Mouse (Mus musculus) right cerebral cortex, postnatal 14 days (tissue): Measurements from ENCODE around the gene Dhtkd1.
"Not testable (repeated sequence)": the region's sequence is repeated elsewhere in the genome, so short reads cannot be mapped to it uniquely, and the experiment has no call there.

Experiments used
- DNase-seq: peaks from one replicate; pipeline ENCODE4 v3.0.0; 2022

Dhtkd1 gene

GRCm38 (mm10) chr2:5942416-5943032 is at the start of gene Dhtkd1:
Gene Dhtkd1 (minus strand): TSS chr2:5942792.
- peak; percentile 65 for DNase-seq

GRCm38 (mm10) chr2:5977532-5977931 is 34.9 kb upstream of the Dhtkd1 start:
- no peak for DNase-seq

GRCm38 (mm10) chr2:5970629-5971028 is 28.0 kb upstream of the Dhtkd1 start:
- not testable (repeated sequence) for DNase-seq

- DNase-seq = no peak
Observed at GRCm38 (mm10) chr2:5965972-5966371, 23.4 kb upstream of the Dhtkd1 start.

GRCm38 (mm10) chr2:5963729-5964128 is 21.1 kb upstream of the Dhtkd1 start:
- DNase-seq = not testable (repeated sequence)

GRCm38 (mm10) chr2:5962265-5962664 is 19.7 kb upstream of the Dhtkd1 start:
- DNase-seq = no peak

GRCm38 (mm10) chr2:5957705-5958104 is 15.1 kb upstream of the Dhtkd1 start:
- DNase-seq = no peak

GRCm38 (mm10) chr2:5951621-5952211 is 9.1 kb upstream of the Dhtkd1 start:
- peak; percentile 46 for DNase-seq

- DNase-seq = peak; percentile 97
Observed at GRCm38 (mm10) chr2:5950766-5951595, 8.4 kb upstream of the Dhtkd1 start, which contains the start of gene Upf2. Gene Upf2 (plus strand): TSS chr2:5951469.

- DNase-seq = no peak
Observed at GRCm38 (mm10) chr2:5950305-5950704, 7.7 kb upstream of the Dhtkd1 start.

- not testable (repeated sequence) for DNase-seq
Observed at GRCm38 (mm10) chr2:5949821-5950220, 7.2 kb upstream of the Dhtkd1 start.

GRCm38 (mm10) chr2:5948964-5949363 is 6.4 kb upstream of the Dhtkd1 start:
- DNase-seq = no peak

GRCm38 (mm10) chr2:5946876-5947275 is 4.3 kb upstream of the Dhtkd1 start:
- DNase-seq = no peak

- DNase-seq = no peak
Observed at GRCm38 (mm10) chr2:5945629-5946028, 3.0 kb upstream of the Dhtkd1 start.

GRCm38 (mm10) chr2:5943071-5943470 is 479 bp upstream of the Dhtkd1 start:
- DNase-seq = no peak

GRCm38 (mm10) chr2:5941861-5942415 is 654 bp downstream of the Dhtkd1 start:
- no peak for DNase-seq

- peak; percentile 15 for DNase-seq
Observed at GRCm38 (mm10) chr2:5940936-5941335, 1.7 kb downstream of the Dhtkd1 start.

GRCm38 (mm10) chr2:5939911-5940310 is 2.7 kb downstream of the Dhtkd1 start:
- DNase-seq = no peak

GRCm38 (mm10) chr2:5939319-5939718 is 3.3 kb downstream of the Dhtkd1 start:
- no peak for DNase-seq

GRCm38 (mm10) chr2:5936550-5936949 is 6.0 kb downstream of the Dhtkd1 start:
- DNase-seq = no peak

- no peak for DNase-seq
Observed at GRCm38 (mm10) chr2:5936068-5936467, 6.5 kb downstream of the Dhtkd1 start.

- no peak for DNase-seq
Observed at GRCm38 (mm10) chr2:5934936-5935335, 7.7 kb downstream of the Dhtkd1 start.

GRCm38 (mm10) chr2:5931938-5932337 is 10.7 kb downstream of the Dhtkd1 start:
- no peak for DNase-seq
